Mouse (Mus musculus) heart, postnatal 0 days (tissue): ENCODE measurements at regions not wholly inside any gene's neighbourhood (a gene's known extent, or its start where the extent isn't known, plus 50 kb on each side); places are given as distances from the start of the nearest gene placed in this dataset.

ENCODE experiments used
- ATAC-seq: fragments of 200-750 bp; cut with Nextera tagmentation; 2 replicates; pipeline ENCODE4 v1.8.0; 2017; ENCODE audit warnings: low read depth, moderate number of reproducible peaks, moderate library complexity; ENCODE audit not compliant: insufficient read depth
- DNase-seq: peaks from one replicate; pipeline ENCODE4 v3.0.0-alpha.2; 2016; ENCODE audit warnings: low spot score
- H3K27ac ChIP-seq: fragments of 300-500 bp; sonication (generic); 2 replicates; pipeline ENCODE4 v1.5.1; 2014; ENCODE audit warnings: low read depth, mild to moderate bottlenecking
- H3K27me3 ChIP-seq: fragments of 300-500 bp; sonication (generic); 2 replicates; pipeline ENCODE4 v1.6.1; 2014; ENCODE audit warnings: low read length, mixed read lengths; ENCODE audit not compliant: control insufficient read depth, insufficient read depth
- H3K36me3 ChIP-seq: fragments of 300-500 bp; sonication (generic); replicated peaks from 2 replicates; pipeline ENCODE4 v1.6.1; 2014; ENCODE audit warnings: low read length, mixed read lengths; ENCODE audit not compliant: control insufficient read depth, insufficient read depth
- H3K4me1 ChIP-seq: fragments of 300-500 bp; sonication (generic); 2 replicates; pipeline ENCODE4 v1.6.1; 2014; ENCODE audit warnings: antibody characterized with exemption; ENCODE audit not compliant: control insufficient read depth, insufficient read depth
- H3K4me2 ChIP-seq: fragments of 300-500 bp; sonication (generic); 2 replicates; pipeline ENCODE4 v1.6.1; 2014; ENCODE audit warnings: low read depth, mild to moderate bottlenecking, low read length, moderate library complexity
- H3K4me3 ChIP-seq: fragments of 300-500 bp; sonication (generic); 2 replicates; pipeline ENCODE4 v1.5.1; 2014; ENCODE audit warnings: low read depth, low read length
- H3K9ac ChIP-seq: fragments of 300-500 bp; sonication (generic); replicated peaks from 2 replicates; pipeline ENCODE4 v1.6.1; 2014; ENCODE audit warnings: low read depth, low read length, mixed read lengths
- H3K9me3 ChIP-seq: fragments of 300-500 bp; sonication (generic); replicated peaks from 2 replicates; pipeline ENCODE4 v1.6.1; 2016; ENCODE audit warnings: low read length; ENCODE audit not compliant: control insufficient read depth
- CTCF ChIP-seq: IDR thresholded peaks from 2 replicates; pipeline ENCODE4 v1.5.1; 2016; ENCODE audit warnings: antibody characterized with exemption, control low read depth, low read depth
- EP300 ChIP-seq: IDR thresholded peaks from 2 replicates; pipeline ENCODE4 v1.6.1; 2016; ENCODE audit warnings: antibody characterized with exemption, low read depth
- WGBS: fragments of 180-500 bp; shearing (Covaris S2); extraction: QIAGEN DNeasy Blood & Tissue Kit; methylation state at CpG from one replicate; pipeline ENCODE4 v1.1.7; 2014; 5-methylcytosine and 5-hydroxymethylcytosine counted together

- Histone ChIP-seq H3K4me1 (no peaks in the 10 kb centered on the region), H3K36me3 (no peaks in the 10 kb centered on the region), H3K27ac (no peak overlapping the region), H3K4me2 (peak overlapping the region; percentile 28; the same call in 1 of the 2 replicates), H3K4me3 (no peak overlapping the region), H3K9ac (no peak overlapping the region), H3K9me3 (no peaks in the 10 kb centered on the region), H3K27me3 (no peaks in the 10 kb centered on the region)
- ATAC-seq (no peak), DNase-seq (peak; percentile 55)
- 13% methylated on average over 6 of the region's 6 CpGs for WGBS
- TF ChIP-seq CTCF, result peak; percentile 71
- TF ChIP-seq EP300, result no peak
These were observed 77.8 kb downstream of the Rpia start for GRCm38 (mm10) chr6:70714239-70714638.

GRCm38 (mm10) chr6:70713665-70714064, 78.4 kb downstream of the Rpia start:
- ATAC-seq (no peak), DNase-seq (no peak)
- Histone ChIP-seq H3K27ac (no peak overlapping the region), H3K9ac (no peak overlapping the region), H3K4me2 (no peak overlapping the region), H3K4me1 (no peaks in the 10 kb centered on the region), H3K27me3 (no peaks in the 10 kb centered on the region), H3K4me3 (no peak overlapping the region), H3K36me3 (no peaks in the 10 kb centered on the region), H3K9me3 (no peaks in the 10 kb centered on the region)
- TF ChIP-seq EP300 (no peak), CTCF (no peak)
- 69% methylated on average over 6 of the region's 6 CpGs for WGBS

- Histone ChIP-seq H3K9ac (no peak overlapping the region), H3K36me3 (no peaks in the 10 kb centered on the region), H3K9me3 (no peaks in the 10 kb centered on the region), H3K27me3 (no peaks in the 10 kb centered on the region), H3K4me2 (no peak overlapping the region), H3K4me3 (no peak overlapping the region), H3K27ac (no peak overlapping the region), H3K4me1 (no peaks in the 10 kb centered on the region)
- ATAC-seq (no peak), DNase-seq (peak; percentile 10)
- TF ChIP-seq CTCF, result peak; percentile 51
- no peak for TF ChIP-seq EP300
- WGBS, result 29% methylated on average over 7 of the region's 7 CpGs
These were observed 78.9 kb downstream of the Rpia start for GRCm38 (mm10) chr6:70713118-70713517.

GRCm38 (mm10) chr6:70709338-70710055, 82.5 kb downstream of the Rpia start:
- 7% methylated on average over 7 of the region's 7 CpGs for WGBS
- Histone ChIP-seq H3K9ac (no peak overlapping the region), H3K4me2 (no peak overlapping the region), H3K4me3 (no peak overlapping the region), H3K9me3 (no peaks in the 10 kb centered on the region), H3K36me3 (no peaks in the 10 kb centered on the region), H3K27me3 (no peaks in the 10 kb centered on the region), H3K27ac (no peak overlapping the region), H3K4me1 (no peaks in the 10 kb centered on the region)
- TF ChIP-seq CTCF, result peak; percentile 74
- TF ChIP-seq EP300, result no peak
- DNase-seq, result peak; percentile 73
- peak; percentile 75 for ATAC-seq

GRCm38 (mm10) chr6:70695596-70695995, 96.4 kb downstream of the Rpia start:
- Histone ChIP-seq H3K9ac (no peak overlapping the region), H3K9me3 (no peaks in the 10 kb centered on the region), H3K27me3 (no peaks in the 10 kb centered on the region), H3K27ac (no peak overlapping the region), H3K36me3 (no peaks in the 10 kb centered on the region), H3K4me3 (no peak overlapping the region), H3K4me1 (no peaks in the 10 kb centered on the region), H3K4me2 (no peak overlapping the region)
- DNase-seq (no peak), ATAC-seq (no peak)
- WGBS, result 93% methylated on average over 26 of the region's 26 CpGs
- no peak for TF ChIP-seq CTCF
- TF ChIP-seq EP300, result no peak
